Comparison of ENCODE assay signal across 10 mouse cellular contexts in the genomic region with DNA sequence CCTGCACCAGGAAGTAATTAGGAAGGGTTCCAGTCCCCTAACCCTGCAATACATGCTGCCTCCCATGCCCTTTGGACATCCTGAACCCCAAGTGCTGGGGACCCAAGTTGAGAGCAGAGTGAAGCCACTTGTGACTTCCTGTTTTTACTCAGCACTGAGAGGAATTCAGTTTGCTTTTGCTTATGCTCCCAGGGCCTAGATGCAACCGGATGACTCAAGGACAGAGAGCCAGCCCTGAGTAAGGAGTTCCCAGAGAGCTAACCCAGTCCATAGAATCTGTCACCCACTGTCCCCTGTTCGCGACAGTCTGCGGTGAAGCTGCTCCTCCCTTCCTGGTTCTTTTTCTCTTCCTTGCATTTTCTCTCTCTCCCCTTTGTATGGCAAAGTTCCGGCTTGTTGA. TPM values are rescaled to one million over a fixed set of nuclear protein-coding genes. Genes with fewer than 3 reads are reported as not detected.
DNase-seq lines count a peak whose midpoint lies in the region; ATAC-seq and TF ChIP-seq lines count a peak whose summit lies in the region.
"Had no signal": no experiment of that assay in that cellular context is flagged by ENCODE, and none has a peak within 500 bp of the region (broad histone marks: within the 10 kb centered on the region; RNA-seq: fewer than 3 reads in every experiment).

No protein-coding gene starts in this region.

- no peaks in the 10 kb centered on the region for H3K36me3 ChIP-seq in limb, embryonic 12.5 days
- no peaks in the 10 kb centered on the region for H3K36me3 ChIP-seq in limb, embryonic 10.5 days
- H3K36me3 ChIP-seq in heart, embryonic 15.5 days, result no peaks in the 10 kb centered on the region
- no peaks in the 10 kb centered on the region for H3K36me3 ChIP-seq in splenic B cell, adult 2 months (ENCODE audit: control insufficient read depth, insufficient read depth, low read length, poor library complexity, severe bottlenecking)
- H3K36me3 ChIP-seq: limb, embryonic 13.5 days had no signal

- H3K27me3 ChIP-seq in limb, embryonic 12.5 days, result peaks cover 8% of the 10 kb centered on the region; the same call in 1 of the 2 replicates
- peaks cover 13% of the 10 kb centered on the region for H3K27me3 ChIP-seq in limb, embryonic 10.5 days (ENCODE audit: low read depth, poor library complexity, severe bottlenecking)
- H3K27me3 ChIP-seq in heart, embryonic 15.5 days, result no peaks in the 10 kb centered on the region
- H3K27me3 ChIP-seq in splenic B cell, adult 2 months (ENCODE audit: control insufficient read depth, insufficient read depth, low read length, poor library complexity, severe bottlenecking), result no peaks in the 10 kb centered on the region; the same call in 1 of the 2 replicates

- H3K9me3 ChIP-seq in limb, embryonic 12.5 days, result no peaks in the 10 kb centered on the region
- H3K9me3 ChIP-seq in limb, embryonic 10.5 days (replicated peaks), result no peaks in the 10 kb centered on the region
- H3K9me3 ChIP-seq in heart, embryonic 15.5 days (replicated peaks), result no peaks in the 10 kb centered on the region
- H3K9me3 ChIP-seq: limb, embryonic 13.5 days had no signal

- DNase-seq in limb, embryonic 10.5 days (ENCODE audit: low spot score), result no peak
- no peak for DNase-seq in lung, adult 2 months
- DNase-seq in splenic B cell, adult 2 months (ENCODE audit: low read depth, low spot score), result peak; percentile 56
- no peak for DNase-seq in layer of hippocampus, postnatal 10 days (ENCODE audit: low spot score in 2 of 2)
- no peak for DNase-seq in cerebellum, adult 18-20 months
- DNase-seq in right cerebral cortex, adult 2 months (ENCODE audit: low spot score in 2 of 2), result no peak
- DNase-seq: adrenal gland, postnatal 36 days had no signal

- H3K27ac ChIP-seq in limb, embryonic 12.5 days, result no peak overlapping the region
- no peak overlapping the region for H3K27ac ChIP-seq in limb, embryonic 10.5 days
- 0 out of 2 replicates have a peak overlapping the region, but pooled peaks have one; percentile 11 for H3K27ac ChIP-seq in heart, embryonic 15.5 days
- H3K27ac ChIP-seq: limb, embryonic 13.5 days had no signal

- no peak for TF ChIP-seq CTCF in lung, adult 2 months (IDR thresholded peaks at IDR 0.05; ENCODE audit: insufficient read depth, low read length)

- WGBS in limb, embryonic 12.5 days, result 79% methylated on average over 5 of the region's 5 CpGs
- WGBS in limb, embryonic 10.5 days, result 78% methylated on average over 5 of the region's 5 CpGs
- 56% methylated on average over 5 of the region's 5 CpGs for WGBS in heart, embryonic 15.5 days
- WGBS in lung, adult 2 months, result 29% methylated on average over 5 of the region's 5 CpGs

- no peak for TF ChIP-seq POLR2A in lung, adult 2 months (IDR thresholded peaks at IDR 0.05; ENCODE audit: borderline replicate concordance, extremely low read depth, low read depth, low read length)

- ATAC-seq in limb, embryonic 12.5 days (ENCODE audit: insufficient number of reproducible peaks, insufficient read depth, low FRiP score, low TSS enrichment, low read depth), result no peak
- no peak for ATAC-seq in heart, embryonic 15.5 days (replicated peaks; ENCODE audit: insufficient number of reproducible peaks, insufficient read depth, low FRiP score, low read depth)

- no peak overlapping the region for H3K9ac ChIP-seq in limb, embryonic 12.5 days (replicated peaks)
- H3K9ac ChIP-seq in heart, embryonic 15.5 days, result peak overlapping the region; percentile 20; the same call in 1 of the 2 replicates
- H3K9ac ChIP-seq: limb, embryonic 13.5 days had no signal

- no peak overlapping the region for H3K4me3 ChIP-seq in limb, embryonic 12.5 days (replicated peaks)
- H3K4me3 ChIP-seq in limb, embryonic 10.5 days, result no peak overlapping the region
- H3K4me3 ChIP-seq in heart, embryonic 15.5 days, result peak overlapping the region; percentile 95
- peak overlapping the region; percentile 51 for H3K4me3 ChIP-seq in lung, adult 2 months (replicated peaks; ENCODE audit: extremely low read depth, low read depth, low read length)
- H3K4me3 ChIP-seq: limb, embryonic 13.5 days had no signal

- peak overlapping the region; percentile 83; the same call in 1 of the 2 replicates for H3K4me2 ChIP-seq in limb, embryonic 12.5 days
- H3K4me2 ChIP-seq in heart, embryonic 15.5 days, result peak overlapping the region; percentile 83

- peaks cover 16% of the 10 kb centered on the region for H3K4me1 ChIP-seq in limb, embryonic 12.5 days (replicated peaks)
- peaks cover 26% of the 10 kb centered on the region for H3K4me1 ChIP-seq in limb, embryonic 10.5 days
- peaks cover 57% of the 10 kb centered on the region for H3K4me1 ChIP-seq in heart, embryonic 15.5 days (replicated peaks)
- peaks cover 13% of the 10 kb centered on the region for H3K4me1 ChIP-seq in lung, adult 2 months (ENCODE audit: control insufficient read depth, insufficient read depth, low read length)

RNA-seq across cellular contexts. Expression of a gene that starts 2.2 kb away (rescaled TPM):
- 6.9 and 7.4 TPM in 2 replicates for polyA plus RNA-seq in limb, embryonic 12.5 days (2016; fragmentation: Nextera tagmentation; extraction: Ambion mirVana)
- polyA plus RNA-seq in limb, embryonic 10.5 days (2016; fragmentation: Nextera tagmentation; extraction: Ambion mirVana), result 4.9 and 6.5 TPM in 2 replicates
- polyA plus RNA-seq in heart, embryonic 15.5 days (2015; fragmentation: Nextera tagmentation; extraction: Ambion mirVana), result 22.3 and 23.9 TPM in 2 replicates
- 9.0 and 10.4 TPM in 2 replicates for polyA plus RNA-seq in lung, adult 2 months (2012; rRNA removed)
- 100 to 1,000 TPM; 253 to 256 TPM for total RNA-seq in layer of hippocampus, postnatal 10 days (2021)

Comparison
In these comparisons a context has a peak if more than half of its experiments do, and no peak if none do; other contexts are left out.
1. H3K4me3 ChIP-seq: peak in heart, embryonic 15.5 days (single experiment) and lung, adult 2 months (single experiment); none in limb, embryonic 12.5 days (single experiment) and limb, embryonic 10.5 days (single experiment).